Mouse (Mus musculus): ENCODE measurements around the gene Trappc5. TPM values are rescaled to one million over a fixed set of nuclear protein-coding genes. Genes with fewer than 3 reads are reported as not detected.

The Trappc5 gene
- total RNA-seq, 2 experiments from 2014 or later, result 29.8 to 32.4 TPM

Other genes with a start within 250 kb of the Trappc5 start
- gene Pex11g, start 208.6 kb upstream of the Trappc5 start, total RNA-seq (2021), result 1 to 10 TPM in 1 of 2 experiments, under 1 TPM in 1; 0.97 to 1.7 TPM
- gene Tex45, start 205.4 kb upstream of the Trappc5 start, total RNA-seq (2021), result under 1 TPM in 1 of 2 experiments, not detected in 1; 0.20 TPM
- gene Zfp358, start 183.2 kb upstream of the Trappc5 start, total RNA-seq (2021), result 10 to 100 TPM; 30.9 to 31.2 TPM
- 10 to 100 TPM; 76.0 to 77.3 TPM for gene Mcoln1, start 175.8 kb upstream of the Trappc5 start, total RNA-seq (2021)
- 10 to 100 TPM; 71.8 to 76.2 TPM for gene Pnpla6, start 160.9 kb upstream of the Trappc5 start, total RNA-seq (2021)
- gene C330021F23Rik, start 108.3 kb upstream of the Trappc5 start, total RNA-seq (2021), result not detected
- 10 to 100 TPM; 31.1 to 36.9 TPM for gene Camsap3, start 89.0 kb upstream of the Trappc5 start, total RNA-seq (2021)
- gene Xab2, start 55.0 kb upstream of the Trappc5 start, total RNA-seq (2021), result 10 to 100 TPM; 39.6 to 41.2 TPM
- 10 to 100 TPM; 80.9 to 84.3 TPM for gene Pet100, start 54.8 kb upstream of the Trappc5 start, total RNA-seq (2021)
- gene Pcp2, start 50.8 kb upstream of the Trappc5 start, total RNA-seq (2021), result under 1 TPM in 1 of 2 experiments, not detected in 1; 0.92 TPM
- 10 to 100 TPM; 43.6 to 52.5 TPM for gene Stxbp2, start 45.3 kb upstream of the Trappc5 start, total RNA-seq (2021)
- gene Retn, start 20.5 kb upstream of the Trappc5 start, total RNA-seq (2021), result under 1 TPM; 0.74 to 0.79 TPM
- under 1 TPM in 1 of 2 experiments, not detected in 1; 0.23 TPM for gene Mcemp1, start 10.5 kb upstream of the Trappc5 start, total RNA-seq (2021)
- 10 to 100 TPM; 12.9 to 14.8 TPM for gene Fcor, start 3.9 kb upstream of the Trappc5 start, total RNA-seq (2021)
- not detected for gene Fcer2a, start 17.9 kb downstream of the Trappc5 start, total RNA-seq (2021)
- not detected for gene Clec4g, start 44.4 kb downstream of the Trappc5 start, total RNA-seq (2021)
- 1 to 10 TPM in 1 of 2 experiments, under 1 TPM in 1; 0.57 to 1.0 TPM for gene Cd209a, start 72.7 kb downstream of the Trappc5 start, total RNA-seq (2021)
- not detected for gene Cd209e, start 178.0 kb downstream of the Trappc5 start, total RNA-seq (2021)
- gene Cd209d, start 202.3 kb downstream of the Trappc5 start, total RNA-seq (2021), result not detected